Mouse (Mus musculus): ENCODE results near the gene Ube2k. TPM values are rescaled to one million over a fixed set of nuclear protein-coding genes. Genes with fewer than 3 reads are reported as not detected.

The Ube2k gene
- total and polyA plus RNA-seq, 3 experiments = 52.9 to 231 TPM; not detected in 1

DNA sequence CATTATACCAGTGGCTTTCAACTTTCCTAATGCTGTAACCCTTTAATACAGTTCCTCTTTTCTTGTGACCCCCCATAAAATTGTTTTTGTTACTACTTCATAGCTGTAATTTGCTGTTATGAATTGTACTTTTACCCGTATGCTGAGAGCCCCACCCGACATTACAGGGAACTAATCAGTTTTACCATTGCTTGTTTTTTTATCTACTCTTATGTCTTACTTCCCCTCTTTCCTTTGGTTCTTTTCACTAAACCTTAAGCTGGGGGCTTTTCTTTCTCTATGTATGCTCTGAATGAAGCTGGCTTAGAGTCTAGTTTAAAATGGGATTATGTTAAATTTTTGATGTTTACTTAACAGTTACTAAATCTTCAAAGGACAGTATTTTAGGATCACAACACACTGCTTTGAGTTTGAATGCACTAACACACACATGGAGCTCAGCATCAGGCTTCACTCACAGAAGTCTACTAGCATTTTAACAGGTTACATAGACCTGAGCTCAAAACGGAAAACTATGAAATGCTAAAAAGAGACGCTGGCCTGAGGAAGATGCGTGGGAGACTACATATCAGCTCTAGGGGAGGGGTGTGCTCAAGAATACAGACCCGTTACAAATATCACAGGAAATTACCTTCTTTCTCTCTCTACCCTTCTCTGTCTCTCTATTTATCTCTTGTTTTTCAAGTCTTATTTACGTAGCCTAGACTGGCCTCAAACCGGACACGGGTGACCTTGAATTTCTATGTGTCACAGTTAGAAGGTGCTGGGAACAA lies 76.3 kb downstream of the Ube2k start:
- H3K4me3 ChIP-seq (ENCODE audit: control insufficient read depth in 1 of 2, insufficient read depth in 1 of 2, low read depth in 2 of 2, low read length in 2 of 2) = peak overlapping the region in 1 of 2 experiments; percentile 1; a peak in 1 of 4 replicates
- peaks cover 17 to 25% of the 10 kb centered on the region in 2 experiments for H3K4me1 ChIP-seq (ENCODE audit: control insufficient read depth in 1 of 2, insufficient read depth in 2 of 2, low read length in 2 of 2)
- H3K79me2 ChIP-seq (ENCODE audit: control insufficient read depth, insufficient read depth, low read length, poor library complexity) = peaks cover 9% of the 10 kb centered on the region
- peak; percentile 79 for DNase-seq (ENCODE audit: low read depth, low spot score)
- peak overlapping the region; percentile 13; the same call in 1 of the 2 replicates for H3K9ac ChIP-seq (ENCODE audit: control insufficient read depth, low read depth, low read length, poor library complexity, severe bottlenecking)
- peak overlapping the region; percentile 73 for H3K27ac ChIP-seq (ENCODE audit: control insufficient read depth, low read depth, low read length)
- no peaks in the 10 kb centered on the region for H3K27me3 ChIP-seq (ENCODE audit: control insufficient read depth in 1 of 2, insufficient read depth in 2 of 2, low read length in 2 of 2)
- no peaks in the 10 kb centered on the region for H3K9me3 ChIP-seq (replicated peaks; ENCODE audit: insufficient read depth, low read length)
- TF ChIP-seq JUND (IDR thresholded peaks at IDR 0.05; ENCODE audit: low read depth, low read length) = no peak
- TF ChIP-seq USF1 (IDR thresholded peaks at IDR 0.05; ENCODE audit: low read depth, low read length) = no peak
- peak; percentile 73; the same call in 1 of the 2 replicates for TF ChIP-seq SIN3A (IDR thresholded peaks at IDR 0.05; ENCODE audit: low read length)
- 0 out of 2 replicates have a peak, but pooled peaks have one; percentile 28 for TF ChIP-seq RCOR1 (IDR thresholded peaks at IDR 0.05; ENCODE audit: low read depth, low read length)
- no peak for TF ChIP-seq MYB (IDR thresholded peaks at IDR 0.05; ENCODE audit: low read depth, low read length)
- peak; percentile 17 for TF ChIP-seq SMC3 (IDR thresholded peaks at IDR 0.05; ENCODE audit: low read depth, low read length)
- no peak for TF ChIP-seq MXI1 (IDR thresholded peaks at IDR 0.05; ENCODE audit: low read depth, low read length)
- TF ChIP-seq TCF12 (IDR thresholded peaks at IDR 0.05; ENCODE audit: low read depth, low read length) = peak; percentile 61
- no peak for TF ChIP-seq POLR2A (IDR thresholded peaks at IDR 0.05; ENCODE audit: control insufficient read depth in 1 of 2, insufficient read depth in 1 of 2, low read depth in 1 of 2, low read length in 2 of 2, poor library complexity in 1 of 2)
- peak; percentile 34; the same call in 1 of the 2 replicates for TF ChIP-seq ETS1 (IDR thresholded peaks at IDR 0.05; ENCODE audit: low read depth, low read length)
- peak; percentile 65 for TF ChIP-seq GATA1 (IDR thresholded peaks at IDR 0.05; ENCODE audit: low read depth, low read length)
- no peak for TF ChIP-seq TBP (IDR thresholded peaks at IDR 0.05; ENCODE audit: low read depth, low read length)
- TF ChIP-seq ZMIZ1 (IDR thresholded peaks at IDR 0.05; ENCODE audit: low read depth, low read length) = no peak
- no peak for TF ChIP-seq GABPA (IDR thresholded peaks at IDR 0.05; ENCODE audit: low read depth, low read length)
- TF ChIP-seq BHLHE40 (IDR thresholded peaks at IDR 0.05; ENCODE audit: borderline replicate concordance, low read depth, low read length) = no peak
- peak; percentile 52 to 79; a peak in 3 of 4 replicates for TF ChIP-seq EP300 (IDR thresholded peaks at IDR 0.05; ENCODE audit: low read depth in 1 of 2, low read length in 2 of 2)
- TF ChIP-seq POLR2AphosphoS2 (IDR thresholded peaks at IDR 0.05; ENCODE audit: low read length) = no peak
- TF ChIP-seq KAT2A (conservative IDR thresholded peaks at IDR 0.05; ENCODE audit: low read depth, low read length) = no peak
- peak; percentile 75 for TF ChIP-seq ZNF384 (IDR thresholded peaks at IDR 0.05; ENCODE audit: low read depth, low read length)
- no peak for TF ChIP-seq NELFE (IDR thresholded peaks at IDR 0.05; ENCODE audit: low read depth, low read length)
- TF ChIP-seq POLR2AphosphoS5 (IDR thresholded peaks at IDR 0.05; ENCODE audit: borderline replicate concordance, low read depth, low read length) = no peak
- peaks cover 31 to 37% of the 10 kb centered on the region in 2 experiments for H3K36me3 ChIP-seq (ENCODE audit: control insufficient read depth in 1 of 2, insufficient read depth in 2 of 2, low read length in 2 of 2)
